Mouse (Mus musculus) forebrain, postnatal 0 days (tissue): ENCODE data around the gene Opn5. TPM values are rescaled to one million over a fixed set of nuclear protein-coding genes. Genes with fewer than 3 reads are reported as not detected.

Experiments
- ATAC-seq: fragments of 200-750 bp; cut with Nextera tagmentation; 2 replicates; pipeline ENCODE4 v1.8.0; 2017; ENCODE audit warnings: mild to moderate bottlenecking, moderate library complexity
- DNase-seq: peaks from one replicate; pipeline ENCODE4 v3.0.0-alpha.2; 2015
- H3K27ac ChIP-seq: fragments of 300-500 bp; sonication (generic); 2 replicates; pipeline ENCODE4 v1.5.1; 2014; ENCODE audit warnings: low read depth, mild to moderate bottlenecking, antibody characterized with exemption, low read length, moderate library complexity, mixed read lengths
- H3K27me3 ChIP-seq: fragments of 300-500 bp; sonication (generic); 2 replicates; pipeline ENCODE4 v1.6.1; 2014; ENCODE audit warnings: mild to moderate bottlenecking, low read length, mixed read lengths; ENCODE audit not compliant: insufficient read depth
- H3K36me3 ChIP-seq: fragments of 300-500 bp; sonication (generic); 2 replicates; pipeline ENCODE4 v1.6.1; 2014; ENCODE audit warnings: mild to moderate bottlenecking, moderate library complexity; ENCODE audit not compliant: insufficient read depth
- H3K4me1 ChIP-seq: fragments of 300-500 bp; sonication (generic); 2 replicates; pipeline ENCODE4 v1.6.1; 2014; ENCODE audit warnings: antibody characterized with exemption; ENCODE audit not compliant: insufficient read depth
- H3K4me2 ChIP-seq: fragments of 300-500 bp; sonication (generic); 2 replicates; pipeline ENCODE4 v1.6.1; 2014; ENCODE audit warnings: low read depth, mild to moderate bottlenecking, moderate library complexity
- H3K4me3 ChIP-seq: fragments of 300-500 bp; sonication (generic); 2 replicates; pipeline ENCODE4 v1.5.1; 2014; ENCODE audit warnings: low read depth, low read length, mixed read lengths
- H3K9ac ChIP-seq: fragments of 300-500 bp; sonication (generic); 2 replicates; pipeline ENCODE4 v1.6.1; 2014; ENCODE audit warnings: mild to moderate bottlenecking
- H3K9me3 ChIP-seq: fragments of 300-500 bp; sonication (generic); 2 replicates; pipeline ENCODE4 v1.6.1; 2016; ENCODE audit warnings: low read length
- CTCF ChIP-seq: sonication (generic); IDR thresholded peaks from 2 replicates; pipeline ENCODE4 v1.5.1; 2016; ENCODE audit warnings: antibody characterized with exemption, control low read depth, low read depth
- WGBS: fragments of 180-500 bp; shearing (Covaris S2); extraction: QIAGEN DNeasy Blood & Tissue Kit; methylation state at CpG from one replicate; pipeline ENCODE4 v1.1.7; 2014; 5-methylcytosine and 5-hydroxymethylcytosine counted together
- polyA plus RNA-seq: library from polyadenylated mRNA; unstranded; fragments of >200 nt; fragmentation: Nextera tagmentation; extraction: Ambion mirVana; gene quantifications from 2 replicates; pipeline ENCODE4 v1.2.1, GENCODE M21; 2015
- total RNA-seq: library from RNA; depleted of rRNA; stranded (reverse); fragments of >200 nt; gene quantifications from 2 replicates; pipeline ENCODE4 v1.2.3, GENCODE M21; 2014; rRNA removed

Opn5 gene
- total and polyA plus RNA-seq, 2 experiments from 2014 or later = 0.10 to 0.14 TPM

DNA sequence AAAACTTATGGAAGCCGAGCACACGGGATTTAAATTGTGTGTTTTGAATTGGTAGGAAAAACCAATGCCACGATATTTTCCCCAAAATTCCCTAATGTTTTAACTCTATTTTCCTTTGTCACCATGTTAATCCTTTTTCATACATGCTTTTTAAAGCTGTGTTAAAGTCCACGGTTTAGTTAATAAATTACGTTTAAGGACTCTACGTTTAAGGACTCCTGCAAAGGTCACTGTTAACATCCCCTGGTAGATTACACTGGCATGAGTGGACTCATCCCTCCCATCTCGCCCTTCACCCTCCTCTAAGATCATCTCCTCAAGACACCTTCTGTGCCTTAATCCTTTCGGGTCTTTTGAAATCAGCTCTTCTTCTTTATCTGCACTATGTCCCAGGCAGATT, 37.4 kb downstream of the Opn5 start:
- H3K4me1 ChIP-seq = no peaks in the 10 kb centered on the region
- DNase-seq = no peak
- no peak overlapping the region for H3K4me3 ChIP-seq
- H3K36me3 ChIP-seq = no peaks in the 10 kb centered on the region
- no peak for TF ChIP-seq CTCF
- H3K4me2 ChIP-seq = no peak overlapping the region
- H3K9me3 ChIP-seq = no peaks in the 10 kb centered on the region
- no peak overlapping the region for H3K27ac ChIP-seq
- ATAC-seq = no peak
- no peaks in the 10 kb centered on the region for H3K27me3 ChIP-seq
- H3K9ac ChIP-seq = no peak overlapping the region
- WGBS = 92% methylated on average over 8 of the region's 8 CpGs

DNA sequence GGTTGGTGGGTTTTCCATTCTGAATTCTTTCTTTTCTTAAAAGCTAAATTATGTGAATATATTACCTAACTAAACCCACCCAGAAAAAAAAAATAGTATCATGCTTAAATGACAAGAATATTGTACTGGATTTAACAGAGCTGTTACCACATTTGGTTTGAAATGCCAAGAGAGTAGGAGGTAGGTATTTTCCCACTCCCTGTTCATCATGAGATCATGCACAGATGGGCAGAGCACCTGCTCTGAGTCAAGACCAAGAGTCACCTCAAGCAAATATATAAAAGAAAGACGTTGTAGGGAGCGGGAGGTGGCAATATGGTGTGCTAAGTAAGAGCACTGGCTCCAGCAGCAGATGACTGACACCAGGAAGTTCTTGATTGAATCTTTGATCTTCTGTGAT, 61.6 kb downstream of the Opn5 start:
- WGBS = 93% methylated on average over 2 of the region's 2 CpGs

DNA sequence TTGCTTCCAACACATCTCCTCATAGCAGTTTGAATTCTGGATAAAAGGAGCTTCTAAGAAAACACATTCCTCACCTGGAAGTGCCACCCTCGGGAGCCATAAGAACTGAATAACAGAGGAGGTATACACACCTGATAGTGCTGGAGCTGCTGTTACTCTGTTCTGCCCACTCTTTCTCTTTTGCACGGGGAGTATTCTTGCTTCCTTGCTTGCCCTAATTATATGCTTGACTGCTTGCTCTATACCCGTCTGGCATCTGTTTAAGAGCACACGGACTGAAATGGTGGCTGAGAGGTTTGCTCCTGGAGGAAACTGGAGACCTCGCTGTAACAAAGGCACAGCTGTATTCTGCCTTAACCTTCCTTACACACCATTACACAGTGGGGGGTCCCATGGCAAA, 81.0 kb downstream of the Opn5 start:
- no peak overlapping the region for H3K9ac ChIP-seq

More for the DNA sequence above, 61.6 kb downstream of the Opn5 start:
- no peaks in the 10 kb centered on the region for H3K36me3 ChIP-seq
- H3K4me3 ChIP-seq = no peak overlapping the region
- H3K9ac ChIP-seq = no peak overlapping the region
- H3K27me3 ChIP-seq = no peaks in the 10 kb centered on the region
- ATAC-seq = no peak
- no peak for TF ChIP-seq CTCF
- no peaks in the 10 kb centered on the region for H3K9me3 ChIP-seq
- no peaks in the 10 kb centered on the region for H3K4me1 ChIP-seq
- DNase-seq = no peak
- H3K4me2 ChIP-seq = no peak overlapping the region
- no peak overlapping the region for H3K27ac ChIP-seq

DNA sequence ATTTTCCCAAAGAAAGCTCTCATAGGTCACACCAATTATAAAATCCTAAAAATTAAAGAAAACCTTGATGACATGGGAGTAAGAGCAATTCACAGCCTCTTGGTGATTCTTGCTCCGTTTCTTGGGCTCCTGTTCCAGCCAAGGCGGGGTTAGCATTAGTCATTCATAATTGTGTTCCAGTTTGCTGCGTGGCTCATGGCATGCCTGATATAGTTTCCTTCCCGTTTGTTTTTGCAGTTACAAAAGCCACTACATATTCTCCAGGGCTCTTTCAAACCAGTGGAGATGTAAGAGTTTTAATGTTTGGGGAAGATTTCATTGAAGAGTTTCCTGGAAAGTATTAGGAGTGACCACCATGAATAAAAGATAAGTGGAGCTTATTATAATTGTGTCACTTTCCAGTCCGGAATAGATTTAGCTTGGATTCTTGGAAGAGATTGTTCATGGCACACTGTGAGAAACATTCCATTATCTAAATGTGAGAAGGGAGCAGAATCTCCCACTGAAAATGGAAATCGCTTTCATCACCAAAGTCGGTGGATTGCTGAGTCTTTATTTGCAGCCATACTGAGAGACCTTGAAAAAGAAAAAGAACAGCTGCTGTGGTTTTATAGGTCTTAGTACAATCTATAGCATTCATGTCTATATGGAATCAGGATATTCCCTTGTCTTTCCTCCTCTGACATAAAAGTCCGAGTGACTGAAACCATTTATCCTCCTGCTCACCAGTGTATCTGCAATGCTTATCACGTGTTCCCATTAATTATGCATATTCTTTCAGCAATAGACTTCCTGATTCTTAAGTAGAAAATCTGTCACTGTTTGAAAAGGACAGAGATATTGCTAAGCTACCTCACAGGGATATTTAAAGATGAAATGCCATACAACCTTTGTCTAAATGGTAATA, 101.6 kb downstream of the Opn5 start:
- TF ChIP-seq CTCF = no peak
- H3K27ac ChIP-seq = no peak overlapping the region
- whole genome bisulfite sequencing = 42% methylated on average over 9 of the region's 9 CpGs
- peak; percentile 10 for DNase-seq
- no peaks in the 10 kb centered on the region for H3K36me3 ChIP-seq
- no peak overlapping the region for H3K4me2 ChIP-seq
- no peak overlapping the region for H3K9ac ChIP-seq
- H3K9me3 ChIP-seq = no peaks in the 10 kb centered on the region
- H3K27me3 ChIP-seq = no peaks in the 10 kb centered on the region
- no peak overlapping the region for H3K4me3 ChIP-seq
- H3K4me1 ChIP-seq = no peaks in the 10 kb centered on the region
- peak; percentile 27; the same call in 1 of the 2 replicates for ATAC-seq

More for the DNA sequence above, 81.0 kb downstream of the Opn5 start:
- no peak overlapping the region for H3K4me2 ChIP-seq
- DNase-seq (no peak), ATAC-seq (no peak)
- H3K36me3 ChIP-seq = no peaks in the 10 kb centered on the region
- no peak overlapping the region for H3K27ac ChIP-seq
- WGBS = 22% methylated on average over 5 of the region's 5 CpGs
- no peaks in the 10 kb centered on the region for H3K9me3 ChIP-seq
- H3K4me1 ChIP-seq = no peaks in the 10 kb centered on the region
- H3K4me3 ChIP-seq = no peak overlapping the region
- no peak for TF ChIP-seq CTCF
- H3K27me3 ChIP-seq = no peaks in the 10 kb centered on the region

Other genes with a start within 250 kb of the Opn5 start
- gene Adgrf4, start 80.9 kb upstream of the Opn5 start, total RNA-seq = 0.31 and 0.76 TPM in 2 replicates
- 0.05 and 0.06 TPM in 2 replicates for gene Adgrf4, start 80.9 kb upstream of the Opn5 start, polyA plus RNA-seq
- gene Adgrf2, start 130.8 kb upstream of the Opn5 start, total RNA-seq = 0.23 and 0.57 TPM in 2 replicates
- not detected in 2 replicates for gene Adgrf2, start 130.8 kb upstream of the Opn5 start, polyA plus RNA-seq